Mouse (Mus musculus) heart, adult 9 months (tissue): ENCODE measurements around the gene Yeats2.

ENCODE experiments used
- DNase-seq, 2 experiments: peaks; one replicate each; pipeline ENCODE4 v3.0.0; 2022; ENCODE audit warnings: low spot score in 2 of 2

Gene Yeats2

GRCm38 (mm10) chr16:20280238-20280637, 139.4 kb downstream of the Yeats2 start:
- DNase-seq = no peak
